Mouse (Mus musculus): ENCODE measurements at regions not wholly inside any gene's neighbourhood (a gene's known extent, or its start where the extent isn't known, plus 50 kb on each side); places are given as distances from the start of the nearest gene placed in this dataset.
A peak's percentile ranks its signal among the peaks of the same experiment; 100 is the strongest.

DNA sequence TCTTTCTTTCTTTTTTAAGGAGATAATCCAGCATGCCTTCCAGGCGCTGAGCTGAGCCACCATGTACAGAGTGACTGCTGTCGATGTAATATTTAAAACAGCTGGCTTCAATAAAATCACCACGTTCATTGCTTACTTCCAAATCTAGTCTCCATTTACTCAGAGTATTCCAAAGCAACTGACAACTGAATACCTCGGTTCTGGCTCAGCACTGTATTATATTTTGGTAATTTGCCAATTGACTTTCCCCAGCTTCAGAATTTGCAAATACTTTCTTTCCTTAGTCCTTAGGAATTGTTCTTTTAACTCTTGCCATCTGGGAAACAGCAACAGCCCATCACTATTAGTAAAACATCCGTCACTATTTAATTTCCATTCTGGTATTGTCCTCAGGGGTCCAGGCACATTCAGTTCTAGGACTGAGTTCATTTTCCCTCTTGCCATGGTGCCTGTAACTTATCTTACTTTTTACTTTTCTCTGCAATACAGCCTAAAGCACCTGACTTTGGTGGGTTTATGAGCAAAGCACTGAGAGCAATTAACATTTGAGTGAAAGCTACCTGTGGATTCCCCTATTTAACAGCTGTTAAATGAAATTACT is 871.8 kb downstream of the Tbl1xr1 start:
- Histone ChIP-seq H3K27me3 (no peaks in the 10 kb centered on the region), H3K27ac (no peak overlapping the region), H3K4me1 (no peaks in the 10 kb centered on the region), H3K4me3 (no peak overlapping the region), H3K4me2 (replicated peaks) (no peak overlapping the region), H3K36me3 (no peaks in the 10 kb centered on the region), H3K9ac (no peak overlapping the region), H3K9me3 (no peaks in the 10 kb centered on the region)
- 18% methylated on average over 5 of the region's 5 CpGs for WGBS
- peak; percentile 88 for ATAC-seq (ENCODE audit: low FRiP score, low read depth)

DNA sequence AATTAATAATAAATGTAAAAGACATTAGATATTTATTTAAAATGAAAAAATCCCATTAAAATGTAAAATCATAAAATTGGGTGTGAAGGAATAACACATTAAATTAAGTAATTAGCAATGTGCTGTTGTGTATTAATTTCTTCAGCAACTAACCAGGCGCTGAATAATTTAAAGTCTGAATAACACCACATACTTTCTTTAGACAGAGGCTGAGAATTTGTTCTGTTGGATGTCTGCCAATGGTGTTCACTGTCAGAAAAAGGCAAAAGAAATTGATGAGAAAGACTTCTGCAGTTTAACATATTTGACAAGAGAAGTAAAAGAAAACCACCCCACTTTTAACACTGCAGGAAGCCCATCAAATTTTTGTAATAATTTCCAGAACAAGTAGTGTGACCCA is 881.0 kb downstream of the Tbl1xr1 start:
- 58% methylated on average over 1 of the region's 1 CpGs for WGBS
- no peak overlapping the region for H3K4me3 ChIP-seq

DNA sequence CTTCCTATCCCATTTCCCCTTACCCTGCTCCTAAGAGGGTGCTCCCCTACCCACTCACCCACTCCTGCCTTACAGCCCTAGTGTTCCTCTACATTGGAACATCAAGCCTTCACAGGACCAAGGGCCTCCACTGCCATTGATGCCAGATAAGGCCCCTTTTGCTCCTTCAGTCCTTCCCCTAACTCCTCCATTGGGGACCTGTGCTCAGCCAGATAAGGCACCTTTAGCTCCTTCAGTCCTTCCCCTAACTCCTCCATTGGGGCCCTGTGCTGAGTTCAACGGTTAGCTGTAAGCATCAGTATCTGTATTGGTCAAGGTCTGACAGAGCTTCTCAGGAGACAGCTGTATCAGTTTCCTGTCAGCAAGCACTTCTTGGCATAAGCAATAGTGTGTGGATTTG is 896.2 kb downstream of the Tbl1xr1 start:
- no peak overlapping the region for H3K9ac ChIP-seq
- no peak overlapping the region for H3K4me3 ChIP-seq
- no peak overlapping the region for H3K27ac ChIP-seq
- no peak overlapping the region for H3K4me2 ChIP-seq (replicated peaks)
- no peaks in the 10 kb centered on the region for H3K9me3 ChIP-seq
- H3K4me1 ChIP-seq, result no peaks in the 10 kb centered on the region
- no peaks in the 10 kb centered on the region for H3K36me3 ChIP-seq
- no peaks in the 10 kb centered on the region for H3K27me3 ChIP-seq
- ATAC-seq (ENCODE audit: low FRiP score, low read depth), result no peak
- 88% methylated on average over 1 of the region's 1 CpGs for WGBS

More for the DNA sequence above, 881.0 kb downstream of the Tbl1xr1 start:
- Histone ChIP-seq H3K27ac (no peak overlapping the region), H3K9ac (no peak overlapping the region), H3K36me3 (no peaks in the 10 kb centered on the region), H3K4me2 (replicated peaks) (no peak overlapping the region), H3K4me1 (no peaks in the 10 kb centered on the region), H3K9me3 (no peaks in the 10 kb centered on the region), H3K27me3 (no peaks in the 10 kb centered on the region)
- no peak for ATAC-seq (ENCODE audit: low FRiP score, low read depth)

DNA sequence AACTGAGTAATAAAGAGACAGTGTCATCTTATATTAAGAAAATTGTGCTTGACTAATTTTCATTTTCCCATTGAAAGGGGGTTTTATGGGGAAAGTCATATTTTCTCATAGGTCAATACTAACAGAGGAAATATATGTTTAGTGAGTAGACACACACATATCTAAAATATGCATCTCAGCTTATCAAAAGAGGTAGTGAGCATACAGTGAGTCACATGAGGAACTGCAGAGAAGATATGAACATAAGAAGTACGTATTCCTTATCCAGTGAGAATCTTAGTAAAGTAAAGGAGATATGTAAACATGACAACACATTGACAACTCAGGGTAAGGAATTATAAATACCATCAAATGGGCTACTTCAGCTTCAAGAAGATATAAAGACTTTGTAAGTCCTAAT is 900.3 kb downstream of the Tbl1xr1 start:
- Histone ChIP-seq H3K36me3 (no peaks in the 10 kb centered on the region), H3K4me3 (no peak overlapping the region), H3K4me1 (no peaks in the 10 kb centered on the region), H3K4me2 (replicated peaks) (no peak overlapping the region), H3K27me3 (no peaks in the 10 kb centered on the region), H3K9ac (no peak overlapping the region), H3K9me3 (no peaks in the 10 kb centered on the region), H3K27ac (no peak overlapping the region)
- ATAC-seq (ENCODE audit: low FRiP score, low read depth), result no peak
- WGBS, result 81% methylated on average over 1 of the region's 1 CpGs

DNA sequence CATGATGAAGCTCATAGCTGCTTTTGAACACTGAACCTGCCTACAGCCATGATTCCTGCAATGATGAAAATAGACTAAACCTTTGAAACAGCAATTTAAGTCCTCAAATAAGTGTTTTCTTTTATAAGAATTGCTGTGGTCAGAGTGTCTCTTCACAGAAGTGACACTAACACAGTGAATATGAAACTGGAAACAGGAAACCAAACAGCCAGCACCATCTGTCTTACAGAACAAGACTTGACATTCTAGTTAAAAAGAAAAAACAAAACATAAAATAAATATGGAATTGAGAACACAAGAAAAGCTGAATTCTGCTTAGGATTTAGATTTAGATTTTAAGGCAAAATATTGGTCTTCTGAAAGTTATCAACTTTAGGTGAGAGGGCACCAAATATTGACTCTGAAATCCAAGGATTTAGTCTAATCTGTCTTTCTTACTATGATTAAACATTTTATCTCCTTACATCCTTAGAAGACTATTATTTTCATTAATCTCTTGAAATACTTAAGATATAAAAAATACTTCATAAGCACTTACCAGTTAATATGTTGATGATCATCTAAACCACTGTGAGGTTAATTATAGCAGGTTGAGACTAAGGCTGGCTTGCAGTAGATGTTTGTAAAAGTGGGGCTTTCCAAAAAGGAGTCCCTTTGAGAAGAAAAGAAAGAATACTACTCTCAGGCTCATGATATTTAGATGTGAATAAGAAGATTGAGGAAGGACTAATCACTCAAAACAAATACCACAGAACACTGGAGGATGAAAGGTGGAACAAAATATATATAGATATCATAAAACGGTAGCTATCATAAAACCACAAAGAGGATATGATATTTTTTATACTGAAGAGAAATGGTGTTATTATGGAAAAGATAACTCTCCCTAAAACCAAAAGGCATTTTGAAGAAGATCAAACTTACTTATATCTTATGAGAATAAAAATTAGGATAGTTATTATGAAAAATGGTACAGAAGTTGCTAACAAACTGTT is 903.7 kb downstream of the Tbl1xr1 start:
- no peak overlapping the region for H3K27ac ChIP-seq
- H3K4me1 ChIP-seq, result no peaks in the 10 kb centered on the region
- no peak for ATAC-seq (ENCODE audit: low FRiP score, low read depth)
- no peaks in the 10 kb centered on the region for H3K27me3 ChIP-seq
- no peak overlapping the region for H3K9ac ChIP-seq
- H3K4me3 ChIP-seq, result no peak overlapping the region
- 93% methylated on average over 1 of the region's 1 CpGs for WGBS
- H3K4me2 ChIP-seq (replicated peaks), result no peak overlapping the region
- no peaks in the 10 kb centered on the region for H3K36me3 ChIP-seq
- H3K9me3 ChIP-seq, result no peaks in the 10 kb centered on the region

DNA sequence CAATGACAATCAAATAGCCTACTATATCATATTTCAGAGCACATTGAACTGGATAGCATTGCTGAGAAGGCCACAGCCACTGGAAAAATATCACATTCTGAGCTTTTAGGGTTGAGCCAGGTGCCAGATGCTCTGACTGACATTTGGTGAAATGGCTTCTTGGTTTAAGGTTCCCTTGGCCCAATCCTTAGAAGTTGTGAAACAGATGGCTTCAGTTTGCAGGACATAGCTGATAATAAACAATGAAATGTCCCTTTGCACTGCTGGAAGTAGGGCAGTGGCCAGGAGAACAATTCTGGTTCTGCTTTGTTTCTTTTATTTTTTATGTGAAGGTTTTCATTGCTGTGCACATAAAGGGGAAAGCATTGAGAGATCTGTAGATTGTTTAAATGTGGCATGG is 906.0 kb downstream of the Tbl1xr1 start:
- Histone ChIP-seq H3K27me3 (no peaks in the 10 kb centered on the region), H3K9ac (no peak overlapping the region), H3K4me3 (no peak overlapping the region), H3K4me1 (no peaks in the 10 kb centered on the region), H3K27ac (no peak overlapping the region), H3K9me3 (no peaks in the 10 kb centered on the region), H3K4me2 (replicated peaks) (no peak overlapping the region), H3K36me3 (no peaks in the 10 kb centered on the region)
- ATAC-seq (ENCODE audit: low FRiP score, low read depth), result no peak

DNA sequence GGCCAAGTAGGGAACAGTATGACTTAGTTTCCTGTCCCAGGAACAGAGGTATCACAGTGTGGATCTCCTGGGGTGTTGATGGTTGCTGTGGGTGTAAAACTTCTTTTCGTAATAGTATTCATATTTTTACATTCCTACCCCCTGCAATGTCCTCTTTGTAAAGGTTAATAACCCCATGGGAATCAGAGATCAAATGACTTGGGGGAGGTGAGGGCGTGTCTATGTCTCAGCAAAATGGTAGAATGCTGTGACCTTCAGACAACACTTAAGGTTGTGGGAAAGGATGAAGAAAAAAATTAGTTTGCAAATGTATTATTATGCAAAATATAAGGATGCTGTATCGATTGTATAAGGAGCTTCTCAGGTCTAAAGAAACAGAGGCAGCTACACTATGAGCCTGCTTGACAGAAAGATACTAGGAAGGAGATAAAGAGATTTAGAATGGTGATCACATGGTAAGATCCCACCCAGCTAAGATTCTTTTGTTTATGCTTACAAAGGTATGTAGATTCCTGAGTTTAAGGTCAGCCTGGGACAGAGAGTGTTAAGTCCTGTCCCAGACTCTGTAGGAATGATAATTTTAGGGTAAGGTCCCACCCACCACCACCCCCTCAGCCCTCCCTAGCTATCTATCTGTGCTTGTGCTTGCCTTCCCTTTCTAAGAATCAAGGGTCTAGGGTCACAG is 913.8 kb downstream of the Tbl1xr1 start:
- ATAC-seq (ENCODE audit: low FRiP score, low read depth), result no peak

DNA sequence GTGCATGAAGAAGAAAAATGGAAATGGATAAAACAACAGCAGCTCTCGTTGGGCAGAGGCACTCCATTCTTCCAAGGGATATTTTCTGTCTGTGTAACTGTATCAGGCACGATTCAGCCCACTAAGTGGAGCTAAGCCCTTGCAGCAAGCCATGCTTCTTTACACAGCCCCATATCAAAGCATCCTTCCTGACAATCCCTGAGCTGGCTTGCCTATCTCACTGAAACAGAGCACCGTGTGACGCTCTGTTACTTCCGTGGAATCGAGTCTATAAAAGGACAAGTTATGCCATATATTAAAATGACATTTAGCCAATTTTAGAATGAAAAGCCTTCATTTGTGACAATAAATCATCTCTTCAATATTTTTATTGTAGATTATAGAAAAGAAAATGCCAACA is 918.8 kb downstream of the Tbl1xr1 start:
- H3K4me3 ChIP-seq, result no peak overlapping the region
- no peak for ATAC-seq (ENCODE audit: low FRiP score, low read depth)
- no peaks in the 10 kb centered on the region for H3K4me1 ChIP-seq
- no peaks in the 10 kb centered on the region for H3K9me3 ChIP-seq
- H3K36me3 ChIP-seq, result no peaks in the 10 kb centered on the region
- no peak overlapping the region for H3K27ac ChIP-seq
- H3K4me2 ChIP-seq (replicated peaks), result no peak overlapping the region
- WGBS, result 78% methylated on average over 6 of the region's 6 CpGs
- H3K27me3 ChIP-seq, result no peaks in the 10 kb centered on the region
- H3K9ac ChIP-seq, result no peak overlapping the region

More for the DNA sequence above, 913.8 kb downstream of the Tbl1xr1 start:
- no peak overlapping the region for H3K4me2 ChIP-seq (replicated peaks)
- H3K4me1 ChIP-seq, result no peaks in the 10 kb centered on the region
- WGBS, result 76% methylated on average over 3 of the region's 3 CpGs
- no peaks in the 10 kb centered on the region for H3K36me3 ChIP-seq
- no peak overlapping the region for H3K9ac ChIP-seq
- H3K27ac ChIP-seq, result no peak overlapping the region
- H3K9me3 ChIP-seq, result no peaks in the 10 kb centered on the region
- no peak overlapping the region for H3K4me3 ChIP-seq
- H3K27me3 ChIP-seq, result no peaks in the 10 kb centered on the region

DNA sequence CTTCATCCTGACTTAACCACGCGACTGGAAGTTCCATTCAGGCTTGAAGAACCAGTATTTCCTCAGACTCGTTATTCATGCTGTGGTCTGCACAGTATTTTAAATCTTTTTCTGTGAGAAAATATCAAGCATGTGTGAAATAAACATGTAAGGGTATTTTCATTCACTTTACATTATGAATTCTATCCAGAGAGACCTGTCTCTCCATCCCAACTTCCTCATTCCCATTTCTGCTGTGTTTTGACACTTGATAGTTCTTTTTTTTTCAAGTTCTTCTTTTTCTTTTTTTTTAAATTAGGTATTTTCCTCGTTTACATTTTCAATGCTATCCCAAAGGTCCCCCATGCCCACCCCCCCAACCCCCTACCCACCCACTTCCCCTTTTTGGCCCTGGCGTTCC is 919.4 kb downstream of the Tbl1xr1 start:
- Histone ChIP-seq H3K4me3 (no peak overlapping the region), H3K27ac (no peak overlapping the region), H3K9ac (no peak overlapping the region), H3K9me3 (no peaks in the 10 kb centered on the region), H3K4me2 (replicated peaks) (no peak overlapping the region), H3K36me3 (no peaks in the 10 kb centered on the region), H3K4me1 (no peaks in the 10 kb centered on the region), H3K27me3 (no peaks in the 10 kb centered on the region)
- WGBS, result 75% methylated on average over 5 of the region's 5 CpGs
- no peak for ATAC-seq (ENCODE audit: low FRiP score, low read depth)

DNA sequence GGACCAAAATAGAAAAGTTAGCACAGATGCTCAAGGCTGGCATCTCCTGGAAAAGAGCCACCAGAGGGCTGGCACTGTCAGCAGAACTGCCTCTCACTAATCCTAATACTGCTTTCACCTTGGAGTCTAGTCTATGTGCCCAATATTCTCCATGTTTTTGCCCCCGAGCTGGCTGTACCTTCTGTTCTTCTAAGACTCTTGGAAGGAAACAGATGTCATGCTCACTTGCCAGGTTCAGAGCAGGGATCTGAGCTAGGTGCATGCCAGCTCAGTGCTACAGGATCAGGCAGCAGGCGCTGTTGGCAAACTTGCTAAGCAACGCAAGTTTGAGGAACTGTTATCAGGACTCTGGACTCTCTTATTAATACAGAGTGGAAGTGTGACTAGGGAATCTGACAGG is 924.6 kb downstream of the Tbl1xr1 start:
- no peak overlapping the region for H3K9ac ChIP-seq
- no peak overlapping the region for H3K27ac ChIP-seq
- no peak overlapping the region for H3K4me3 ChIP-seq
- no peaks in the 10 kb centered on the region for H3K36me3 ChIP-seq
- no peaks in the 10 kb centered on the region for H3K9me3 ChIP-seq
- H3K4me2 ChIP-seq (replicated peaks), result no peak overlapping the region
- no peaks in the 10 kb centered on the region for H3K4me1 ChIP-seq
- WGBS, result 87% methylated on average over 3 of the region's 3 CpGs
- no peaks in the 10 kb centered on the region for H3K27me3 ChIP-seq
- no peak for ATAC-seq (ENCODE audit: low FRiP score, low read depth)

DNA sequence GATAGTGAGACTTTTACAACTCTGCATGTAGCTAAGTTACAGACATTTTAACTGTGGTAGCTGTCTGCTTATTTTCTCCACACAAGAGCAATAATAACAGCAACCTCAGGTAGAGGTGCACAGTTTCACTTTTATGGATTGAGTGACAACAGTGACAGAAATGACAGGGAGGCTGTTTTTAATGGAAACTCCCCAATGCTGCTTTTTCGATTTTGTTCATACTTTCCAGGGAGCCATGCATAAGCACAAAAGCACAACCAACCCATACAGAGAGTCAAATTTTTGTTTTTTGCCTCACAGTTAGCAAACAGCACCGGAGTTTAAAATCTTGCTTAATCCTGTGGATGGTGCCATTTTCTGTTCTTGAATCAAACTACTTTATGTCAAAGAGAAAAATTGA is 955.6 kb downstream of the Tbl1xr1 start:
- 77% methylated on average over 2 of the region's 2 CpGs for WGBS
- Histone ChIP-seq H3K4me3 (no peak overlapping the region), H3K4me1 (no peaks in the 10 kb centered on the region), H3K9me3 (no peaks in the 10 kb centered on the region), H3K27me3 (no peaks in the 10 kb centered on the region), H3K36me3 (no peaks in the 10 kb centered on the region), H3K9ac (no peak overlapping the region), H3K4me2 (replicated peaks) (no peak overlapping the region), H3K27ac (no peak overlapping the region)
- ATAC-seq (ENCODE audit: low FRiP score, low read depth), result no peak

DNA sequence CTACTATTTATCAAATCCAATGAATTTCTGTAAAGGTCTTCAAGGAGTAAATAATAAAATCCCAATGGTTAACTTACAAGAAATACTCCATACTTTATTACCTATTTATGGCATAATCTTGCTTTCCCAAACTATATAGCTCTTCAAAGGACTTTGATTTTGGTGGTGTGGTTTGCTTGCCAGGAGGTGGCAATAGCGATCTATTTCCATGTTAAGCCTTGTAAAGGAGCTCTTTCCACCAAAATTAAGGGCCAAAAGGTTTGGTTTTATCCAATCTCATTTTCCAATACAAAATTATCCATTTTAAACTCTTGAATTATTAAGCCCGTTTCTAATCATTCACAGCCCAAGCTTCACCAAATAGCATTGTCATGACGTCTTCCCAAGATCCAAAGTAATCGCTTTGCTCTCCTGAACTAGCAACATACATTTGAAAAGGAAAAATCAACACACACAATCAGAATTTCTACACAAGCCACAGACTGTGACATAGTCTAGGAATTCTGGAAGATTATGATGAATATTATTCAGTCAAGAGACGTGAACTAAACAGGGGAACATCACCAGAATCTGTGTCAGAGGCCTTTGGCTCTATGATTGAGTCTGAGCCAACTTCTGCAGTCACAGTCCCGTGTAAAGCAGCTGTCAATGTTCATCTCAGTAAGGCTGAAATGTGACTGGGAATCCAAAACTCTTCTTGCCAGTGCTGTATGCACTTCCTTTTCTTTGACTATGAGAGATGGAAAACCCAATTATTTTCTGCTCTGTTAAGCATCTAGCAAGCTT is 986.9 kb downstream of the Tbl1xr1 start:
- Histone ChIP-seq H3K9me3 (no peaks in the 10 kb centered on the region), H3K4me2 (replicated peaks) (no peak overlapping the region), H3K4me1 (no peaks in the 10 kb centered on the region), H3K9ac (no peak overlapping the region), H3K27me3 (no peaks in the 10 kb centered on the region), H3K4me3 (no peak overlapping the region), H3K27ac (no peak overlapping the region), H3K36me3 (no peaks in the 10 kb centered on the region)
- 71% methylated on average over 6 of the region's 6 CpGs for WGBS
- ATAC-seq (ENCODE audit: low FRiP score, low read depth), result no peak
